Mouse (Mus musculus) kidney, adult 2 months (tissue): ENCODE measurements at regions not wholly inside any gene's neighbourhood (a gene's known extent, or its start where the extent isn't known, plus 50 kb on each side); places are given as distances from the start of the nearest gene placed in this dataset.
"Not testable (repeated sequence)": the region's sequence is repeated elsewhere in the genome, so short reads cannot be mapped to it uniquely, and the experiment has no call there.

Source experiments
- DNase-seq: peaks from one replicate; pipeline ENCODE4 v3.0.0; 2021
- H3K27ac ChIP-seq: fragments of 200-500 bp; 2 replicates; pipeline ENCODE4 v1.5.1; 2012; ENCODE audit warnings: low read depth, low read length, control low read depth, inconsistent platforms; ENCODE audit not compliant: insufficient read depth
- H3K27me3 ChIP-seq: fragments of 200-500 bp; replicated peaks from 2 replicates; pipeline ENCODE4 v1.6.1; 2012; ENCODE audit warnings: mild to moderate bottlenecking, moderate library complexity, low read length, inconsistent platforms; ENCODE audit not compliant: control insufficient read depth, insufficient read depth
- H3K36me3 ChIP-seq: fragments of 200-500 bp; 2 replicates; pipeline ENCODE4 v1.6.1; 2012; ENCODE audit warnings: mild to moderate bottlenecking, moderate library complexity, low read length, inconsistent platforms; ENCODE audit not compliant: control insufficient read depth, insufficient read depth
- H3K4me1 ChIP-seq: fragments of 200-500 bp; 2 replicates; pipeline ENCODE4 v1.6.1; 2011; ENCODE audit warnings: low read length; ENCODE audit not compliant: control insufficient read depth, insufficient read depth
- H3K4me3 ChIP-seq: fragments of 200-500 bp; 2 replicates; pipeline ENCODE4 v1.5.1; 2011; ENCODE audit warnings: mild to moderate bottlenecking, low read depth, low read length, control low read depth; ENCODE audit not compliant: insufficient read depth
- CTCF ChIP-seq: fragments of 200-500 bp; conservative IDR thresholded peaks from 2 replicates; pipeline ENCODE4 v1.5.1; 2011; ENCODE audit warnings: low read depth, mild to moderate bottlenecking, control low read depth, low read length, moderate library complexity, mixed read lengths; ENCODE audit not compliant: insufficient read depth, insufficient read length
- POLR2A ChIP-seq: fragments of 200-500 bp; IDR thresholded peaks from one replicate; pipeline ENCODE4 v1.6.1; 2011; ENCODE audit warnings: low read depth, low read length, control low read depth
- WGBS: fragments of 180-500 bp; shearing (Covaris S2); methylation state at CpG from one replicate; pipeline ENCODE4 v1.1.7; 2018; 5-methylcytosine and 5-hydroxymethylcytosine counted together

DNA sequence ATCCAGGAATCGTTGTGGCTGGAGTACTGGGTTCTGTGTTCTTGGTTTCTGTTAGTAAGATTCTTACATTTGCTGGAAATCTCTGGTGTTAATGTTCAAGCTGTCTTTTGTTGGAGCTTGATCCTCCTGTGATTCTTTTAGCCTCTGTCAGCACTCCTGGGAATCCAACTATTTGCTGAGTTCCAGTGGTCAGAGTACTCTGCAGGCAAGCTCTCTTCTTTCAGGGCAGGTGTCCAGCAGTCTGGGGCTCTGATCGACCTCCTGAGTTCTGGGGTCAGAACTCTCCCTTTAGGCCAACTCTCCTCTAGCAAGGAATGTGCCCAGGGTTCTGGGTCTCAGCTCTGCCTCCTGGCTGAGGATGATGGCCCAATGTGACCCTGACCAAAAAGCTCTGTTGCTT is 1857.2 kb upstream of the Pcdh17 start:
- no peaks in the 10 kb centered on the region for H3K27me3 ChIP-seq
- DNase-seq = peak; percentile 74
- TF ChIP-seq CTCF (no peak), POLR2A (no peak)
- H3K36me3 ChIP-seq = no peaks in the 10 kb centered on the region
- no peak overlapping the region for H3K4me3 ChIP-seq
- no peak overlapping the region for H3K27ac ChIP-seq
- 48% methylated on average over 2 of the region's 2 CpGs for WGBS
- no peaks in the 10 kb centered on the region for H3K4me1 ChIP-seq

DNA sequence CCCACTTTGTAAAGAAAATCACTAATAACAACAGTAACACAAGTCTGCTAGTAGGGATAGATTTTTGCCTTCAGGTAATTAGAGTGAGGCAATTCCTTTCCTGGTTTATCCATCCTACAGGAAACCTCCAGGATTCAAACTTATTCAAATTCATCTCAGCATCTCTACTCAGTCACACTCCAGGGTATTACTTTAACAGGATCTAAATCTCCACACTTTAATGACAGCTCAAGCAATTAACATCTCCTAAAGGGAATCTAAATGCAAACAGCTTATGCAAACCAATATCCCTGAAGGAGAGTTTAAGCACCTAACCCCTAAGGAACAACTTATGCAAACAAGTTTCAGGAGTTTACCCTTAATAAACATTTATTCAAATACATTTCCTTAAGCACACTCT is 1835.7 kb upstream of the Pcdh17 start:
- TF ChIP-seq POLR2A (no peak), CTCF (no peak)
- Histone ChIP-seq H3K4me3 (no peak overlapping the region), H3K4me1 (no peaks in the 10 kb centered on the region), H3K27me3 (no peaks in the 10 kb centered on the region), H3K36me3 (no peaks in the 10 kb centered on the region), H3K27ac (no peak overlapping the region)
- DNase-seq = no peak

DNA sequence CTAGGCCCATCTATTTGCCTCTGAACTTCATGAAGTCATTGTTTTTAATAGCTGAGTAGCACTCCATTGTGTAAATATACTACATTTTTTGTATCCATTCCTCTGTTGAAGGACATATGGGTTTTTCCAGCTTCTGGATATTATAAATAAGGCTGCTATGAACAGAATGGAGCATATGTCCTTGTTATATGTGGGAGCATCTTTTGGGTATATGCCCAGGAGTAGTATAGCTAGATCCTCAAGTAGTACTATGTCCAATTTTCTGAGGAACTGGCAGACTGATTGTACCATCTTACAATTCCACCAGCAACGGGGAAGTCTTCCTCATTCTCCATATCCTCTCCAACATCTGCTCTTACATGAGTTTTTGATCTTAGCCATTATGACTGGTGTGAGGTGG is 1832.6 kb upstream of the Pcdh17 start:
- H3K36me3 ChIP-seq, H3K4me1 ChIP-seq, H3K4me3 ChIP-seq, H3K27me3 ChIP-seq, H3K27ac ChIP-seq, DNase-seq: not testable (repeated sequence)
- 71% methylated on average over 1 of the region's 1 CpGs for WGBS
